9 mouse cellular contexts compared by ENCODE assay signal in the genomic region with DNA sequence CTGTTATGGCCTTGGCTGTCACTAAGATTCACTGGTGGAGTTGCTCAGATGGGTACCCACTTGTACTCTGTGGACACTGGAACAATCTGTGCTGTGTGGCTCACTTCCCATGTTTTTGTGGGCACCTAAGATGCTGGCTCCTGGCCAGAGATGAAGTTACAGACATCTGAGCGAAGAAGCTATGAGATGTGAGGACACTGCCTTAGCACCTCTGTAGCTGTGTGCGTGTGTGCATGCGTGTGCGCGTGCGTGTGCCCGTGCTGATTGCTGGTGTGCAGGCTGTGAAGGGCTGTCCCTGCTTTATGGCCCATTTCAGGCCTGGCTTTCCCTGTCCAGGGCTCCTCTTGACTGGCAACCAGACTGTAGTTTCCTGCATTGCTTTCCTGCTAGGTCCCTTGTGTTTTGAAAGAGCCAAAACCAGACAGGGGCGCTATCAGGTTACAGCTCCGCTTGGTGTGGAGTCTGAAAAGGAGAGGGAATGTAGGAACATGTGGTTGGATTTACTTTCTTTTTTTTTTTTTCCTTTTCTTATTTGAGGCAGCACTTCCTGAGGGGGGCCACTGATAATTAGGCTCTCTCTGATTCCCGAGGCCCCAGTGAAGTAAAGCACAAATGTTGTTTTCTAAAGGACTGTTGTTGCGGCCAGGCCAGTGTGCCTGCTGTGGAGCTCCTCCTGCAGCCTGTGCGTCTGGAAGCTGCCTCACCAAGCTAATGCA. TPM values are rescaled to one million over a fixed set of nuclear protein-coding genes. Genes with fewer than 3 reads are reported as not detected.
DNase-seq lines count a peak whose midpoint lies in the region; ATAC-seq and TF ChIP-seq lines count a peak whose summit lies in the region.
"Had no signal": no experiment of that assay in that cellular context is flagged by ENCODE, and none has a peak within 500 bp of the region (broad histone marks: within the 10 kb centered on the region; RNA-seq: fewer than 3 reads in every experiment).

No protein-coding gene starts in this region.

- no peaks in the 10 kb centered on the region for H3K27me3 ChIP-seq in liver, embryonic 11.5 days (replicated peaks; ENCODE audit: control insufficient read depth, insufficient read depth, low read length)
- H3K27me3 ChIP-seq in embryonic facial prominence, embryonic 14.5 days (replicated peaks; ENCODE audit: control insufficient read depth, insufficient read depth, low read length) = no peaks in the 10 kb centered on the region
- 0 out of 2 replicates have a peak, but pooled peaks cover 6% of the 10 kb centered on the region for H3K27me3 ChIP-seq in midbrain, embryonic 13.5 days
- H3K27me3 ChIP-seq: Patski had no signal

- H3K4me2 ChIP-seq in liver, embryonic 11.5 days = no peak overlapping the region
- H3K4me2 ChIP-seq in embryonic facial prominence, embryonic 14.5 days (ENCODE audit: low read depth, low read length) = peak overlapping the region; percentile 35
- no peak overlapping the region for H3K4me2 ChIP-seq in midbrain, embryonic 13.5 days (replicated peaks)

- DNase-seq in liver, embryonic 11.5 days (ENCODE audit: low spot score) = no peak
- no peak for DNase-seq in liver
- peak; percentile 96 for DNase-seq in embryonic facial prominence, embryonic 14.5 days (ENCODE audit: low spot score)
- DNase-seq in heart, postnatal 4 days = peak; percentile 55
- DNase-seq in layer of hippocampus, adult 2 months (ENCODE audit: low spot score in 2 of 2) = no peak
- no peak for DNase-seq in layer of hippocampus, postnatal 25 days (ENCODE audit: extremely low spot score in 1 of 2, low spot score in 1 of 2)
- no peak for DNase-seq in testis, postnatal 14 days (ENCODE audit: low spot score)

- no peaks in the 10 kb centered on the region for H3K9me3 ChIP-seq in liver, embryonic 11.5 days (ENCODE audit: control insufficient read depth, low read length)
- no peaks in the 10 kb centered on the region for H3K9me3 ChIP-seq in embryonic facial prominence, embryonic 14.5 days (ENCODE audit: control insufficient read depth, low read length)
- no peaks in the 10 kb centered on the region for H3K9me3 ChIP-seq in midbrain, embryonic 13.5 days

- peaks cover 43% of the 10 kb centered on the region for H3K4me1 ChIP-seq in liver, embryonic 11.5 days (replicated peaks; ENCODE audit: control insufficient read depth, insufficient read depth, low read length)
- peaks cover 86% of the 10 kb centered on the region for H3K4me1 ChIP-seq in embryonic facial prominence, embryonic 14.5 days (ENCODE audit: control insufficient read depth, insufficient read depth, low read length)
- H3K4me1 ChIP-seq in midbrain, embryonic 13.5 days (replicated peaks) = peaks cover 75% of the 10 kb centered on the region

- no peaks in the 10 kb centered on the region for H3K36me3 ChIP-seq in liver, embryonic 11.5 days (ENCODE audit: control insufficient read depth, insufficient read depth, low read length)
- no peaks in the 10 kb centered on the region for H3K36me3 ChIP-seq in embryonic facial prominence, embryonic 14.5 days (ENCODE audit: control insufficient read depth, insufficient read depth, low read length)
- H3K36me3 ChIP-seq in midbrain, embryonic 13.5 days = no peaks in the 10 kb centered on the region

- 0 out of 2 replicates have a peak, but pooled peaks have one; percentile 2 for ATAC-seq in liver, embryonic 11.5 days (replicated peaks; ENCODE audit: low FRiP score)
- peak; percentile 75 for ATAC-seq in embryonic facial prominence, embryonic 14.5 days (ENCODE audit: low read depth)
- no peak for ATAC-seq in midbrain, embryonic 13.5 days
- ATAC-seq: Patski had no signal

- H3K27ac ChIP-seq in liver, embryonic 11.5 days (ENCODE audit: low read depth, low read length) = peak overlapping the region; percentile 45; the same call in 1 of the 2 replicates
- peak overlapping the region; percentile 86 for H3K27ac ChIP-seq in embryonic facial prominence, embryonic 14.5 days (replicated peaks; ENCODE audit: low read depth, low read length)
- 0 out of 2 replicates have a peak overlapping the region, but pooled peaks have one; percentile 40 for H3K27ac ChIP-seq in midbrain, embryonic 13.5 days
- no peak overlapping the region for H3K27ac ChIP-seq in layer of hippocampus, adult 2 months

- TF ChIP-seq CTCF in layer of hippocampus, adult 2 months (conservative IDR thresholded peaks at IDR 0.05) = no peak

- 59% methylated on average over 12 of the region's 12 CpGs for WGBS in liver, embryonic 11.5 days
- WGBS in embryonic facial prominence, embryonic 14.5 days = 13% methylated on average over 12 of the region's 12 CpGs
- WGBS in midbrain, embryonic 13.5 days = 46% methylated on average over 12 of the region's 12 CpGs

- no peak overlapping the region for H3K9ac ChIP-seq in liver, embryonic 11.5 days (ENCODE audit: low read depth, low read length)
- H3K9ac ChIP-seq in embryonic facial prominence, embryonic 14.5 days (ENCODE audit: low read depth, low read length) = peak overlapping the region; percentile 11; the same call in 1 of the 2 replicates
- H3K9ac ChIP-seq in midbrain, embryonic 13.5 days (replicated peaks) = no peak overlapping the region

- H3K4me3 ChIP-seq in liver, embryonic 11.5 days (ENCODE audit: low read depth, low read length) = no peak overlapping the region
- no peak overlapping the region for H3K4me3 ChIP-seq in embryonic facial prominence, embryonic 14.5 days (ENCODE audit: low read depth, low read length)
- H3K4me3 ChIP-seq in midbrain, embryonic 13.5 days (replicated peaks) = no peak overlapping the region
- no peak overlapping the region for H3K4me3 ChIP-seq in layer of hippocampus, adult 2 months

RNA-seq across cellular contexts. Expression of a gene that starts 21.3 kb away (rescaled TPM):
- 16.6 and 17.3 TPM in 2 replicates for polyA plus RNA-seq in liver, embryonic 11.5 days (2014; fragmentation: Nextera tagmentation; extraction: Ambion mirVana)
- polyA plus RNA-seq in embryonic facial prominence, embryonic 14.5 days (2014; fragmentation: Nextera tagmentation; extraction: Ambion mirVana) = 37.0 and 40.6 TPM in 2 replicates
- total RNA-seq in heart, postnatal 4 days (2021) = 10 to 100 TPM; 26.9 to 29.8 TPM
- polyA plus RNA-seq in midbrain, embryonic 13.5 days (2015; fragmentation: Nextera tagmentation; extraction: Ambion mirVana) = 75.5 and 79.1 TPM in 2 replicates
- 10 to 100 TPM; 19.4 to 20.6 TPM for total RNA-seq in layer of hippocampus, adult 2 months (2021)
- 10 to 100 TPM; 18.8 to 24.3 TPM for total RNA-seq in layer of hippocampus, postnatal 25 days (2021)

Comparison
In these comparisons a context has a peak if more than half of its experiments do, and no peak if none do; other contexts are left out.
1. DNase-seq: peak in embryonic facial prominence, embryonic 14.5 days (single experiment) and heart, postnatal 4 days (single experiment); none in liver, embryonic 11.5 days (single experiment), liver (single experiment), layer of hippocampus, adult 2 months (0 of 2), layer of hippocampus, postnatal 25 days (0 of 2) and testis, postnatal 14 days (single experiment).